Mouse (Mus musculus): ENCODE results near the gene Srsf1. TPM values are rescaled to one million over a fixed set of nuclear protein-coding genes. Genes with fewer than 3 reads are reported as not detected.
"Not testable (repeated sequence)": the region's sequence is repeated elsewhere in the genome, so short reads cannot be mapped to it uniquely, and the experiment has no call there.

The Srsf1 gene
- polyA plus RNA-seq, 1 experiment from 2014 or later, result 488 TPM

- Histone ChIP-seq H3K4me3 (no peak overlapping the region), H3K4me2 (replicated peaks) (no peak overlapping the region), H3K27ac (no peak overlapping the region), H3K27me3 (replicated peaks) (no peaks in the 10 kb centered on the region), H3K9me3 (no peaks in the 10 kb centered on the region), H3K9ac (no peak overlapping the region), H3K4me1 (no peaks in the 10 kb centered on the region), H3K36me3 (no peaks in the 10 kb centered on the region)
- ATAC-seq (ENCODE audit: low FRiP score, low read depth), result no peak
- 76% methylated on average over 6 of the region's 6 CpGs for WGBS
Observed at GRCm38 (mm10) chr11:88015795-88016194, 31.4 kb upstream of the Srsf1 start.

- Histone ChIP-seq H3K9me3 (no peaks in the 10 kb centered on the region), H3K36me3 (no peaks in the 10 kb centered on the region), H3K27ac (no peak overlapping the region), H3K9ac (no peak overlapping the region), H3K4me3 (no peak overlapping the region), H3K4me1 (peaks cover 15% of the 10 kb centered on the region; the same call in 1 of the 2 replicates), H3K27me3 (replicated peaks) (no peaks in the 10 kb centered on the region), H3K4me2 (replicated peaks) (no peak overlapping the region)
- 92% methylated on average over 2 of the region's 2 CpGs for WGBS
- no peak for ATAC-seq (ENCODE audit: low FRiP score, low read depth)
Observed at GRCm38 (mm10) chr11:88023933-88024332, 23.2 kb upstream of the Srsf1 start.

GRCm38 (mm10) chr11:88027391-88028035 lies 19.7 kb upstream of the Srsf1 start:
- H3K9ac ChIP-seq, result no peak overlapping the region
- H3K4me2 ChIP-seq (replicated peaks), result no peak overlapping the region
- no peaks in the 10 kb centered on the region for H3K9me3 ChIP-seq
- peaks cover 15% of the 10 kb centered on the region; the same call in 1 of the 2 replicates for H3K4me1 ChIP-seq
- 53% methylated on average over 9 of the region's 9 CpGs for WGBS
- H3K36me3 ChIP-seq, result no peaks in the 10 kb centered on the region
- no peak for ATAC-seq (ENCODE audit: low FRiP score, low read depth)
- H3K27me3 ChIP-seq (replicated peaks), result no peaks in the 10 kb centered on the region
- no peak overlapping the region for H3K27ac ChIP-seq
- H3K4me3 ChIP-seq, result no peak overlapping the region

GRCm38 (mm10) chr11:88028193-88028684 lies 18.9 kb upstream of the Srsf1 start:
- no peaks in the 10 kb centered on the region for H3K36me3 ChIP-seq
- no peaks in the 10 kb centered on the region for H3K9me3 ChIP-seq
- H3K27me3 ChIP-seq (replicated peaks), result no peaks in the 10 kb centered on the region
- H3K27ac ChIP-seq, result no peak overlapping the region
- peaks cover 15% of the 10 kb centered on the region; the same call in 1 of the 2 replicates for H3K4me1 ChIP-seq
- ATAC-seq (ENCODE audit: low FRiP score, low read depth), result no peak
- no peak overlapping the region for H3K9ac ChIP-seq
- H3K4me2 ChIP-seq (replicated peaks), result no peak overlapping the region
- H3K4me3 ChIP-seq, result no peak overlapping the region
- 6% methylated on average over 16 of the region's 16 CpGs for WGBS

- no peak overlapping the region for H3K27ac ChIP-seq
- H3K4me1 ChIP-seq, result peaks cover 15% of the 10 kb centered on the region; the same call in 1 of the 2 replicates
- H3K9me3 ChIP-seq, result no peaks in the 10 kb centered on the region
- 90% methylated on average over 7 of the region's 7 CpGs for WGBS
- no peaks in the 10 kb centered on the region for H3K27me3 ChIP-seq (replicated peaks)
- no peak overlapping the region for H3K9ac ChIP-seq
- H3K4me2 ChIP-seq (replicated peaks), result no peak overlapping the region
- ATAC-seq (ENCODE audit: low FRiP score, low read depth), result no peak
- no peak overlapping the region for H3K4me3 ChIP-seq
- H3K36me3 ChIP-seq, result no peaks in the 10 kb centered on the region
Observed at GRCm38 (mm10) chr11:88030219-88030618, 17.0 kb upstream of the Srsf1 start.

- Histone ChIP-seq H3K4me3 (no peak overlapping the region), H3K4me1 (peaks cover 15% of the 10 kb centered on the region; the same call in 1 of the 2 replicates), H3K9ac (no peak overlapping the region), H3K27me3 (replicated peaks) (no peaks in the 10 kb centered on the region), H3K27ac (no peak overlapping the region), H3K36me3 (no peaks in the 10 kb centered on the region), H3K9me3 (no peaks in the 10 kb centered on the region), H3K4me2 (replicated peaks) (no peak overlapping the region)
- 83% methylated on average over 2 of the region's 2 CpGs for WGBS
- ATAC-seq (ENCODE audit: low FRiP score, low read depth), result no peak
Observed at GRCm38 (mm10) chr11:88030836-88031235, 16.3 kb upstream of the Srsf1 start.

- Histone ChIP-seq H3K27ac (no peak overlapping the region), H3K4me2 (replicated peaks) (no peak overlapping the region), H3K36me3 (no peaks in the 10 kb centered on the region), H3K9me3 (no peaks in the 10 kb centered on the region), H3K27me3 (replicated peaks) (no peaks in the 10 kb centered on the region), H3K9ac (no peak overlapping the region), H3K4me1 (peaks cover 15% of the 10 kb centered on the region; the same call in 1 of the 2 replicates), H3K4me3 (no peak overlapping the region)
- no peak for ATAC-seq (ENCODE audit: low FRiP score, low read depth)
- 70% methylated on average over 5 of the region's 5 CpGs for WGBS
Observed at GRCm38 (mm10) chr11:88031753-88032152, 15.4 kb upstream of the Srsf1 start.

GRCm38 (mm10) chr11:88035970-88036369 lies 11.2 kb upstream of the Srsf1 start:
- Histone ChIP-seq H3K4me1 (no peaks in the 10 kb centered on the region), H3K4me2 (replicated peaks) (no peak overlapping the region), H3K9ac (no peak overlapping the region), H3K4me3 (no peak overlapping the region), H3K36me3 (peaks cover 7% of the 10 kb centered on the region; the same call in 1 of the 2 replicates), H3K9me3 (no peaks in the 10 kb centered on the region), H3K27me3 (replicated peaks) (no peaks in the 10 kb centered on the region), H3K27ac (no peak overlapping the region)
- ATAC-seq (ENCODE audit: low FRiP score, low read depth), result no peak
- 69% methylated on average over 7 of the region's 7 CpGs for WGBS

- no peak overlapping the region for H3K4me3 ChIP-seq
- peaks cover 7% of the 10 kb centered on the region; the same call in 1 of the 2 replicates for H3K36me3 ChIP-seq
- no peak overlapping the region for H3K27ac ChIP-seq
- no peaks in the 10 kb centered on the region for H3K27me3 ChIP-seq (replicated peaks)
- H3K4me1 ChIP-seq, result no peaks in the 10 kb centered on the region
- no peak for ATAC-seq (ENCODE audit: low FRiP score, low read depth)
- WGBS, result 78% methylated on average over 10 of the region's 10 CpGs
- H3K9ac ChIP-seq, result no peak overlapping the region
- no peaks in the 10 kb centered on the region for H3K9me3 ChIP-seq
- no peak overlapping the region for H3K4me2 ChIP-seq (replicated peaks)
Observed at GRCm38 (mm10) chr11:88036761-88037251, 10.4 kb upstream of the Srsf1 start.

- peaks cover 7% of the 10 kb centered on the region; the same call in 1 of the 2 replicates for H3K36me3 ChIP-seq
- H3K4me3 ChIP-seq, result no peak overlapping the region
- no peak overlapping the region for H3K9ac ChIP-seq
- no peak for ATAC-seq (ENCODE audit: low FRiP score, low read depth)
- no peaks in the 10 kb centered on the region for H3K27me3 ChIP-seq (replicated peaks)
- WGBS, result 79% methylated on average over 3 of the region's 3 CpGs
- H3K9me3 ChIP-seq, result no peaks in the 10 kb centered on the region
- no peaks in the 10 kb centered on the region for H3K4me1 ChIP-seq
- no peak overlapping the region for H3K27ac ChIP-seq
- no peak overlapping the region for H3K4me2 ChIP-seq (replicated peaks)
Observed at GRCm38 (mm10) chr11:88037386-88037785, 9.8 kb upstream of the Srsf1 start.

- H3K9me3 ChIP-seq, result no peaks in the 10 kb centered on the region
- no peak overlapping the region for H3K27ac ChIP-seq
- H3K9ac ChIP-seq, result no peak overlapping the region
- H3K4me2 ChIP-seq (replicated peaks), result no peak overlapping the region
- no peak overlapping the region for H3K4me3 ChIP-seq
- WGBS, result 92% methylated on average over 1 of the region's 1 CpGs
- no peaks in the 10 kb centered on the region for H3K4me1 ChIP-seq
- peaks cover 7% of the 10 kb centered on the region; the same call in 1 of the 2 replicates for H3K36me3 ChIP-seq
- no peak for ATAC-seq (ENCODE audit: low FRiP score, low read depth)
- H3K27me3 ChIP-seq (replicated peaks), result no peaks in the 10 kb centered on the region
Observed at GRCm38 (mm10) chr11:88039066-88039465, 8.1 kb upstream of the Srsf1 start.

- H3K36me3 ChIP-seq, result peaks cover 10% of the 10 kb centered on the region
- no peak overlapping the region for H3K4me2 ChIP-seq (replicated peaks)
- no peak overlapping the region for H3K4me3 ChIP-seq
- peaks cover 10% of the 10 kb centered on the region for H3K4me1 ChIP-seq
- H3K9ac ChIP-seq, result no peak overlapping the region
- H3K9me3 ChIP-seq, result no peaks in the 10 kb centered on the region
- ATAC-seq (ENCODE audit: low FRiP score, low read depth), result no peak
- no peaks in the 10 kb centered on the region for H3K27me3 ChIP-seq (replicated peaks)
- no peak overlapping the region for H3K27ac ChIP-seq
Observed at GRCm38 (mm10) chr11:88044314-88044713, 2.9 kb upstream of the Srsf1 start.

- H3K4me3 ChIP-seq; H3K27ac ChIP-seq; H3K4me2 ChIP-seq (replicated peaks); H3K9me3 ChIP-seq; H3K27me3 ChIP-seq (replicated peaks); H3K9ac ChIP-seq; ATAC-seq (ENCODE audit: low FRiP score, low read depth): not testable (repeated sequence)
- Histone ChIP-seq H3K36me3 (peaks cover 16% of the 10 kb centered on the region), H3K4me1 (peaks cover 18% of the 10 kb centered on the region)
- WGBS, result 96% methylated on average over 3 of the region's 3 CpGs
Observed at GRCm38 (mm10) chr11:88045159-88045558, 2.0 kb upstream of the Srsf1 start.
